Mouse (Mus musculus) midbrain, postnatal 0 days (tissue): ENCODE measurements at regions not wholly inside any gene's neighbourhood (a gene's known extent, or its start where the extent isn't known, plus 50 kb on each side); places are given as distances from the start of the nearest gene placed in this dataset.

Source experiments
- ATAC-seq: fragments of 200-750 bp; cut with Nextera tagmentation; 2 replicates; pipeline ENCODE4 v1.8.0; 2017; ENCODE audit warnings: moderate number of reproducible peaks, mild to moderate bottlenecking, moderate TSS enrichment, moderate library complexity; ENCODE audit not compliant: low FRiP score
- DNase-seq: peaks from one replicate; pipeline ENCODE4 v3.0.0-alpha.2; 2015; ENCODE audit warnings: low spot score
- H3K27ac ChIP-seq: fragments of 300-500 bp; sonication (generic); 2 replicates; pipeline ENCODE4 v1.5.1; 2014; ENCODE audit warnings: low read depth, mild to moderate bottlenecking, low read length, mixed read lengths
- H3K27me3 ChIP-seq: fragments of 300-500 bp; sonication (generic); 2 replicates; pipeline ENCODE4 v1.6.1; 2014; ENCODE audit warnings: low read length, control low read depth, mixed read lengths; ENCODE audit not compliant: insufficient read depth
- H3K36me3 ChIP-seq: fragments of 300-500 bp; sonication (generic); 2 replicates; pipeline ENCODE4 v1.6.1; 2014; ENCODE audit warnings: low read length, control low read depth, mixed read lengths; ENCODE audit not compliant: insufficient read depth
- H3K4me1 ChIP-seq: fragments of 300-500 bp; sonication (generic); 2 replicates; pipeline ENCODE4 v1.6.1; 2014; ENCODE audit warnings: mild to moderate bottlenecking, control low read depth, antibody characterized with exemption, low read length, mixed read lengths; ENCODE audit not compliant: insufficient read depth
- H3K4me2 ChIP-seq: fragments of 300-500 bp; sonication (generic); 2 replicates; pipeline ENCODE4 v1.6.1; 2014; ENCODE audit warnings: low read depth, mild to moderate bottlenecking, low read length, mixed read lengths; ENCODE audit not compliant: poor library complexity, severe bottlenecking
- H3K4me3 ChIP-seq: fragments of 300-500 bp; sonication (generic); 2 replicates; pipeline ENCODE4 v1.5.1; 2014; ENCODE audit warnings: low read depth, mild to moderate bottlenecking, low read length, moderate library complexity
- H3K9ac ChIP-seq: fragments of 300-500 bp; sonication (generic); replicated peaks from 2 replicates; pipeline ENCODE4 v1.6.1; 2014; ENCODE audit warnings: mild to moderate bottlenecking, low read length, moderate library complexity, mixed read lengths; ENCODE audit not compliant: poor library complexity, severe bottlenecking
- H3K9me3 ChIP-seq: fragments of 300-500 bp; sonication (generic); 2 replicates; pipeline ENCODE4 v1.6.1; 2016; ENCODE audit warnings: low read length, control low read depth
- CTCF ChIP-seq: IDR thresholded peaks from 2 replicates; pipeline ENCODE4 v1.5.1; 2016; ENCODE audit warnings: antibody characterized with exemption, mild to moderate bottlenecking
- WGBS: fragments of 180-500 bp; shearing (Covaris S2); extraction: QIAGEN DNeasy Blood & Tissue Kit; methylation state at CpG from one replicate; pipeline ENCODE4 v1.1.7; 2014; 5-methylcytosine and 5-hydroxymethylcytosine counted together

GRCm38 (mm10) chr5:129406259-129406658 lies 94.8 kb upstream of the Sfswap start:
- H3K9me3 ChIP-seq, result no peaks in the 10 kb centered on the region
- ATAC-seq (no peak), DNase-seq (peak; percentile 48)
- no peak overlapping the region for H3K27ac ChIP-seq
- no peak overlapping the region for H3K4me2 ChIP-seq
- no peaks in the 10 kb centered on the region for H3K27me3 ChIP-seq
- H3K4me1 ChIP-seq, result no peaks in the 10 kb centered on the region
- H3K9ac ChIP-seq, result no peak overlapping the region
- 67% methylated on average over 4 of the region's 4 CpGs for WGBS
- no peak overlapping the region for H3K4me3 ChIP-seq
- no peak for TF ChIP-seq CTCF
- no peaks in the 10 kb centered on the region for H3K36me3 ChIP-seq

DNA sequence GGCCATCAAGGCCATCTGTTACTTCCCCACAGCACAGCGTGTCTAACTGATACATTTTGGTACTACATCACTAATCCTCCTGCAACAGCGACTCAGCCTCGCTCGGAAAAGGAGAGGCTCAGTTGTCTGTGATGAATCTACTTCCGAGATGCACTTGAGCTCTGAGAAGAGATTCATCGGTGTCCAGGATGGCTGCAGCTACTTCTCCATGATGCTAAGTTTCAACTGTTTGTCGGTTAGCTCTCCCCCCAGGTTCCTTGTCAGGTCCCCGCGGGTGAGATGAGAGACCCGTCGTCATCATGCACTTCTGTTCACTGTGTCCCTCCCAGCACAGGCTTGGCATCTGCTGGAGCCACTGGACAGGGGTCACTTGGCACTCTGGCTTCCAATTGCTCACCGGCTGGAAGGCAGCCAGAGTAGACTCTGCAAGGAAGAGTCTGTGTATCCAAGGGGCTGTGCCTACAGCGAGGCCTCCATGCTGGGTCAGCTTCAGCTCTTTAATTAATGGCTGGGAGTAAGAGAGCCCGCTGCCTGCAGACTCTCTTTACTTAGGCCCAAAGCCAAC lies 91.5 kb upstream of the Sfswap start:
- peak; percentile 77 for DNase-seq
- no peak for ATAC-seq
- Histone ChIP-seq H3K4me2 (no peak overlapping the region), H3K36me3 (no peaks in the 10 kb centered on the region), H3K27ac (no peak overlapping the region), H3K9ac (no peak overlapping the region), H3K9me3 (no peaks in the 10 kb centered on the region), H3K4me3 (no peak overlapping the region), H3K27me3 (no peaks in the 10 kb centered on the region), H3K4me1 (no peaks in the 10 kb centered on the region)
- 69% methylated on average over 14 of the region's 14 CpGs for WGBS
- TF ChIP-seq CTCF, result no peak

DNA sequence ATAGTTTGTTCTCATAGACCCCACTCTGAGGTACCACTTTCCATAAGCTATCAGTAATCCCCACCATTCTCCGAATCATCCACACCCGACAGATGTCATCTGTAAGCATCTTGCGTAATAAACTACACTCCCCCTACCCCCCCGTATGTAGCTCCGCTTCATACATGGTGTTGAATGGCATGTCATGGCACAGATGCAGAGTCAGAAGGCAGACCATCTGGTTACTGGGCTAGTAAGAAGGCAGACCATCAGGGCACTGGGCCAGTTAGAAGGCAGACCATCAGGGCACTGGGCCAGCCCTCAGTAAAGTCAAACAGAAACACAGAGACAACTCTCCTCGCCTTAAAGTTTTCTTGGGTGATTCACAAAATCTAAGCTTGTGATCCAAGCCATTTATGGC lies 88.9 kb upstream of the Sfswap start:
- no peaks in the 10 kb centered on the region for H3K36me3 ChIP-seq
- no peak overlapping the region for H3K4me3 ChIP-seq
- H3K9me3 ChIP-seq, result no peaks in the 10 kb centered on the region
- WGBS, result 90% methylated on average over 6 of the region's 6 CpGs
- no peak overlapping the region for H3K27ac ChIP-seq
- no peak overlapping the region for H3K4me2 ChIP-seq
- ATAC-seq (no peak), DNase-seq (peak; percentile 87)
- H3K4me1 ChIP-seq, result no peaks in the 10 kb centered on the region
- H3K9ac ChIP-seq, result no peak overlapping the region
- TF ChIP-seq CTCF, result no peak
- H3K27me3 ChIP-seq, result no peaks in the 10 kb centered on the region

GRCm38 (mm10) chr5:129414960-129415706 lies 85.9 kb upstream of the Sfswap start:
- Histone ChIP-seq H3K4me1 (no peaks in the 10 kb centered on the region), H3K27me3 (no peaks in the 10 kb centered on the region), H3K36me3 (no peaks in the 10 kb centered on the region), H3K4me3 (no peak overlapping the region), H3K9ac (no peak overlapping the region), H3K9me3 (no peaks in the 10 kb centered on the region), H3K4me2 (no peak overlapping the region), H3K27ac (no peak overlapping the region)
- no peak; the same call in 1 of the 2 replicates for TF ChIP-seq CTCF
- DNase-seq, result no peak
- WGBS, result 43% methylated on average over 12 of the region's 12 CpGs
- ATAC-seq, result no peak

GRCm38 (mm10) chr5:129416425-129416824 lies 84.6 kb upstream of the Sfswap start:
- ATAC-seq (no peak), DNase-seq (peak; percentile 68)
- Histone ChIP-seq H3K27me3 (no peaks in the 10 kb centered on the region), H3K4me1 (no peaks in the 10 kb centered on the region), H3K4me2 (no peak overlapping the region), H3K36me3 (no peaks in the 10 kb centered on the region), H3K27ac (no peak overlapping the region), H3K9me3 (no peaks in the 10 kb centered on the region), H3K9ac (no peak overlapping the region), H3K4me3 (no peak overlapping the region)
- WGBS, result 19% methylated on average over 3 of the region's 3 CpGs
- TF ChIP-seq CTCF, result peak; percentile 50

- DNase-seq (no peak), ATAC-seq (no peak)
- Histone ChIP-seq H3K4me2 (no peak overlapping the region), H3K9me3 (no peaks in the 10 kb centered on the region), H3K36me3 (no peaks in the 10 kb centered on the region), H3K27ac (no peak overlapping the region), H3K4me1 (no peaks in the 10 kb centered on the region), H3K27me3 (no peaks in the 10 kb centered on the region), H3K9ac (no peak overlapping the region), H3K4me3 (no peak overlapping the region)
- 57% methylated on average over 3 of the region's 3 CpGs for WGBS
- TF ChIP-seq CTCF, result no peak
These were observed 83.5 kb upstream of the Sfswap start for GRCm38 (mm10) chr5:129417516-129417915.
